Mouse (Mus musculus): Measurements from ENCODE around the gene Crybb3. TPM values are rescaled to one million over a fixed set of nuclear protein-coding genes. Genes with fewer than 3 reads are reported as not detected.

Gene Crybb3
- 1.1 and 1.2 TPM in 2 replicates for polyA plus RNA-seq (2015; fragmentation: Nextera tagmentation; extraction: Ambion mirVana)

DNA sequence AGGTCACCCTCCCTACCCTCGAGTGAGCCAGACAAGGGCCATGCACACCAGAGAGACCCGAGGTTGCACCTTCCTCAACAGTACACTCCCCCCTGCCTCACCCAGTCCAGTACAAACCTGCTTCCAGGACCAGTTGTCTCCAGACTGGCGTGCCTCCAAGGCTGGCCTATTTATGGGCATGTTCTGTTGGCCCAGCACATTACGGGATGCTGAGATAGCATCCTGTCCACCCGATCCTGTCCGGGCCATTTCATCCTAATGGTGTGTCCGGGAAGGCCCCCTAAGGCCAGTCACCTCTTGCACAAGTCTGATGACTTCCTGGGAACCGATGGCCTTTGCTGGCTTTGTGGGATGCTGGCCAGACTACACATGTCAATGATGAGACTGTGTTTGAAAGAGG is at the start of gene Crybb3:
Gene Crybb3, minus strand, starts transcription at position 146 of the 400 bp plus-strand sequence.
- Histone ChIP-seq H3K27ac (no peak within 1 kb of the TSS), H3K27me3 (0 out of 2 replicates have a peak, but pooled peaks cover 11% of the 10 kb centered on the region), H3K4me1 (peaks cover 24% of the 10 kb centered on the region), H3K4me2 (no peak within 1 kb of the TSS), H3K9ac (no peak within 1 kb of the TSS), H3K9me3 (replicated peaks) (no peaks in the 10 kb centered on the region), H3K36me3 (no peaks in the 10 kb centered on the region; the same call in 1 of the 2 replicates), H3K4me3 (replicated peaks) (no peak within 1 kb of the TSS)
- ATAC-seq (replicated peaks; ENCODE audit: low FRiP score): no peak
- WGBS: 73% methylated on average over 8 of the region's 8 CpGs

DNA sequence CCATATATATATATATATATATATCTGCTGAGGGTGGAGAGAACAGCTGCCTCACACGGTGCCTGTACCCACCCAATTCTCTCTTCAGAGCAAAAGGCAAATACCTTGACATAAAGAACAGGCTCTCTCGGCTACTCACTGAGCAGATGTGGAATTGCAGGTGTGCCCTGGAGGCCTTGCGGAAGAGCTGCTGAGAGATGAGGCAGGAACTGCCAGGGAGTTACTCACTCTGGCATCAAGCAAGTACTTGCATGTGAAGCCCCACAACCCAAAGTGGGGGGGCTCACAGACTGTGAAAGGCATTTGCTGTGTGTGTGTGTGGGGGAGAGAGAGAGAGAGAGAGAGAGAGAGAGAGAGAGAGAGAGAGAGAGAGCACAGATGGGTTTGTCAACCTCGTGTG is 47.0 kb upstream of the Crybb3 start:
- peaks cover 59% of the 10 kb centered on the region for H3K4me1 ChIP-seq
- no peak overlapping the region for H3K4me3 ChIP-seq (replicated peaks)
- H3K27ac ChIP-seq: no peak overlapping the region
- H3K36me3 ChIP-seq: no peaks in the 10 kb centered on the region
- H3K9me3 ChIP-seq (replicated peaks): no peaks in the 10 kb centered on the region
- H3K9ac ChIP-seq: no peak overlapping the region
- H3K27me3 ChIP-seq: no peaks in the 10 kb centered on the region
- WGBS: 55% methylated on average over 4 of the region's 4 CpGs
- ATAC-seq (replicated peaks; ENCODE audit: low FRiP score): no peak
- H3K4me2 ChIP-seq: no peak overlapping the region

DNA sequence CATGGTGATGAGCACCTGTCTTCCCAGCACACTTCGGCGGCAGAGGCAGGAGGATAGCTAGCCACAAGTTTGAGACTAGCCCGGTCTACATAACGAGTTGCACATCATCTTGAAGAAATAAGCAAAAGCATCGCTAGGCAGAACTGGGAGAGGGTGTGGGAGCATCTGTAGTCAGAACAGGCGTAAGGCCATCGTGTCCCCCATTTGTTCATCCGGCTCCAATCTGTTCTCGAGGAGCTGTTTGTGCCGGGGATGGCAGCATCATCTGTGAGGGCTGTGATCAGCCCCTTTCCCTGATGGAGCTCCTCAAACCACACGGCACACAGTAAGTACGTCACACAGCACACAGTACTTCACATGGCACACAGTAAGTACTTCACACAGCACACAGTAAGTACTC is 45.1 kb upstream of the Crybb3 start:
- 86% methylated on average over 12 of the region's 12 CpGs for whole genome bisulfite sequencing

DNA sequence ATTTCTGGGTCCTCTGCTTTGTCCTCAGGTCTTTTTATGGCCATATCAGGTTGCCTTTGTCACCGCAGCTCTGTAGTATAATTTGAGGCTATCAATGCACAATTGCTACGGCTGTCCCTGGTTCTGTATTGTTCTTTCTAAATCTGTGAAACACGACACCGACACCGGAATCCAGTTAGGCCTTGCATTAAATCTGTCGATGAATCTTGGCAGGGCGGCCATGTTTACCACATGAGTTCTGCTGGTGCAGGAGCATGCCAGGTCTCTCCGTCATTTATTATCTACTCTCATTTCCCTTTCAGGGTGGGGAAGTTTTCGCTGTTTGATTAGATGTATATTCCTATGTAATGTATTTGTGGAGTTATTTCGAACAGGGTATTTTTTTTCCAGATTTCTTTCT is 42.3 kb upstream of the Crybb3 start:
- H3K9me3 ChIP-seq (replicated peaks): no peaks in the 10 kb centered on the region
- H3K4me2 ChIP-seq: no peak overlapping the region
- no peak for ATAC-seq (replicated peaks; ENCODE audit: low FRiP score)
- H3K4me3 ChIP-seq (replicated peaks): no peak overlapping the region
- WGBS: 45% methylated on average over 10 of the region's 10 CpGs
- H3K27me3 ChIP-seq: no peaks in the 10 kb centered on the region
- H3K4me1 ChIP-seq: peaks cover 84% of the 10 kb centered on the region
- no peaks in the 10 kb centered on the region for H3K36me3 ChIP-seq
- H3K9ac ChIP-seq: no peak overlapping the region
- H3K27ac ChIP-seq: 0 out of 2 replicates have a peak overlapping the region, but pooled peaks have one; percentile 27

More for the DNA sequence above, 45.1 kb upstream of the Crybb3 start:
- Histone ChIP-seq H3K27me3 (no peaks in the 10 kb centered on the region), H3K9ac (no peak overlapping the region), H3K27ac (0 out of 2 replicates have a peak overlapping the region, but pooled peaks have one; percentile 48), H3K4me2 (no peak overlapping the region), H3K4me1 (peaks cover 59% of the 10 kb centered on the region), H3K9me3 (replicated peaks) (no peaks in the 10 kb centered on the region), H3K4me3 (replicated peaks) (no peak overlapping the region), H3K36me3 (no peaks in the 10 kb centered on the region)
- no peak for ATAC-seq (replicated peaks; ENCODE audit: low FRiP score)

DNA sequence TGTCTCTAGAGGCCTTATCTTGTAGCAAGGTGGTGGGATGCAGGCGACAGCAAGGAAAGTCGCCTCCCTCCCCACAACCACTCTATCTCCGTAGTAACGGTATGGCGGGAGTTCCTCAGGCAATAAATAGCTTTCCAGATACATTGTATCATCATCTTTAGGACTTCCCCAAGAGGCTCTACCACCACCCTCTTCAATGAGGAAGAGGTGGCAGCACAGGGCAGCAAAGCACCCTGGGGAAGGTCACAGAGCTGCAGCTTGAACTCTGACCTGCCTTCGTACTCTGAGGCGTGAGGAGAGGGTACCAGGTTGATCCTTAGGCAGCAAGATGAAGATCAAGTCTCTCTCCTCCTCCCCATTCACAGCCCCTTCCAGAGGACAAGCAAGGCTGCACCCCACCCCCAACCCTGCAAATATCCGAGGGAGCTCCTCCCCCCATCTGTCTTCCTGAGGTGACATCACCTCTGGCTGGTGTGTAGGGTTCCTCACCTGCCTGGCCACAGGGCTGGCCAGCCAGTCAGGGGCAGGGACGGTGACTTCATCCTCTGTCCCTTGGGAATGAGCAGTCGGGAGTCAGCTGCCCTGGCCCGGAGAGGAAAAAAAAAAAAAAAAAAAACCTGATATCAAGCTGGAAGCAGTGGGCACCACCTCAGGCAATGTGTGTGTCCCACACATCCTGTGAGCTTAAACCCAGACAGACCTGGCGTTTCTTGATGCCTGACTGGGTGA is 41.1 kb upstream of the Crybb3 start:
- no peak for ATAC-seq (replicated peaks; ENCODE audit: low FRiP score)
- Histone ChIP-seq H3K4me3 (replicated peaks) (no peak overlapping the region), H3K4me1 (peaks cover 78% of the 10 kb centered on the region), H3K9ac (no peak overlapping the region), H3K27me3 (no peaks in the 10 kb centered on the region), H3K4me2 (no peak overlapping the region), H3K27ac (peak overlapping the region; percentile 78; the same call in 1 of the 2 replicates), H3K9me3 (replicated peaks) (no peaks in the 10 kb centered on the region), H3K36me3 (no peaks in the 10 kb centered on the region)
- WGBS: 31% methylated on average over 12 of the region's 12 CpGs

DNA sequence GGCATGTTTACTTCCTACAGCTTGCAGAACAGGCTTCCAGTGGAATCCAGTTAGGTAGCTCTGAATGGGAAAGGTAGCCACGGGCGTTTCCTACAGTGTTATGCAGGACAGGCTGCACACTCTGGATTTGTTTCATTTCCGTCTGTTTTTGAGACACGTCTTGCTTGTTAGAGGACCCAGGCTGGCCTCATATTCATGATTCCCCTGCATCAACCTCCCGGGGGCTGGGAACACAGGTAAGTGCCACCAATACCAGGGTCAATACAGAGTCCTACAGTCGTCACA is 40.1 kb upstream of the Crybb3 start:
- 52% methylated on average over 6 of the region's 6 CpGs for WGBS

DNA sequence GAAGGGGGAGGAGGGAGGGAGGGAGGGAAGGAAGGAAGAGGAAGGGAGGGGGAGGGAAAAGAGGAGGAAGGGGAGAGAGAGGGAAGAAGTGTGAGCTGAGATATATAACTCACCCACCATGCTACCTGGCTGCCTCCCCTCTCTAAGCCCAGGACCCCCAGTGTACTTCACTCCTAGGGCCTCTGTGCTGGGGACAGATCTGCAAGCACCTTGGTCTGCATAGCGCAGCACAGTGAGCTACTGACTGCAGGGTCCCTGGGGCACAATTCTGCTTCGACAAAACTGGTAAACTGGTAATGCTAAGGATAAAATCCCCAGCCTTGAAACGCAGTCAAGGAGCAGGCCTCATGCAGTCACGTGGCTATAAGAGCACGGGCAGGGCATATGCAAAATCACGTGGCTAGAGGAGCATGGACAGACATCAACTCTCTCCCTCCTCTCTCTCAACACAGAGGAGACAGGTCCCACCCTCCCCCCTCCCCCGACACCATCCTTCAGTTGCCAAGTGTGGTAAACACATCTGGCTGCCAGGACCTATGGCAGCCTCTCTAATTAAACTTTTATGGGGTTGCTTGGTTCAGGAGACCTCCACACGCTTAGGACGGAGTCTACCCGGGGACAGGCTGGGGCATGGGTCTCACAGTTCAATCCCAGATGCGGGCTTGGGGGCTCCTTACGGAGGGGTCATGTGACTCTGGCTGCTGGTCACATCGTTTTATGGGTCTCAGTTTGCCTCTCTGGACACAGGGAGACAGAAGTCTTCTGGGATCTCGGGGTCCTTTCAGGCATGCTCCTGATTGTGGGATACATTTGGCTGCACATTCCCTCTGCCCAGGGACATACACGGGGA is 39.6 kb upstream of the Crybb3 start:
- H3K9me3 ChIP-seq (replicated peaks): no peaks in the 10 kb centered on the region
- H3K9ac ChIP-seq: no peak overlapping the region
- no peaks in the 10 kb centered on the region for H3K36me3 ChIP-seq
- peaks cover 77% of the 10 kb centered on the region for H3K4me1 ChIP-seq
- H3K4me3 ChIP-seq (replicated peaks): no peak overlapping the region
- no peaks in the 10 kb centered on the region for H3K27me3 ChIP-seq
- peak overlapping the region; percentile 78 for H3K27ac ChIP-seq
- WGBS: 16% methylated on average over 15 of the region's 15 CpGs
- peak overlapping the region; percentile 21; the same call in 1 of the 2 replicates for H3K4me2 ChIP-seq
- ATAC-seq (replicated peaks; ENCODE audit: low FRiP score): no peak

More for the DNA sequence above, 40.1 kb upstream of the Crybb3 start:
- no peaks in the 10 kb centered on the region for H3K9me3 ChIP-seq (replicated peaks)
- H3K27ac ChIP-seq: peak overlapping the region; percentile 78
- H3K27me3 ChIP-seq: no peaks in the 10 kb centered on the region
- H3K36me3 ChIP-seq: no peaks in the 10 kb centered on the region
- H3K9ac ChIP-seq: no peak overlapping the region
- ATAC-seq (replicated peaks; ENCODE audit: low FRiP score): no peak
- peaks cover 75% of the 10 kb centered on the region for H3K4me1 ChIP-seq
- H3K4me3 ChIP-seq (replicated peaks): no peak overlapping the region
- 0 out of 2 replicates have a peak overlapping the region, but pooled peaks have one; percentile 21 for H3K4me2 ChIP-seq

DNA sequence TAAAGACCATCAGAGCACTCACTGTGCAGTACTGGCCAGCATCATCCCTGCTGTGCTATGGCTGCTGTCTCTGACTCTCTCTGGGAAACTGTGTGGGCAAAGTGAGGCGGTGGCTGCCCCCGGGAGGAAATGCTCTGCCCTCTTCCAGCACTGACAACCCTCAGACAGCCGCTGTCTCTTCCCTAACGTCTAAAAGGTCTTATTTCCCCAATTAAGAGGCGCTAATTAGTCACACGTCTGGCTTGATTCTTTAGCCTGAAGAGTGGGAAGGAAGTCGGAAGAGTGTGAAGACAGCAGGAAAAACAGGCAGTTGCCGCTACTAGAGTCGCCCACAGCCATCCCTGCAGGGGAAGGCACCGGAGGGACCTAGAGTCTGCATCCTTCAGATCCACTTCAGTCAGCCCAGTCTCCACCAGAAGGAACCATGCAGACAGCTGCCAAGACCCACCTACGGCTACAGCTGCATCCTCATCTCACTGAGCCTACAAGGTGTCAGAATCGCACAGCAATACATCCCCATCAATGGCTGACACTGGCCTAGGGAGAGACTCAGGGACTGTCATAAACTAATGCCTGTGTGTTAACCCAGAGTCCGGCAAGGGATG is 38.6 kb upstream of the Crybb3 start:
- WGBS: 37% methylated on average over 13 of the region's 13 CpGs
- no peak for ATAC-seq (replicated peaks; ENCODE audit: low FRiP score)
- H3K4me1 ChIP-seq: peaks cover 84% of the 10 kb centered on the region
- H3K4me3 ChIP-seq (replicated peaks): no peak overlapping the region
- H3K4me2 ChIP-seq: no peak overlapping the region
- H3K36me3 ChIP-seq: no peaks in the 10 kb centered on the region
- no peak overlapping the region for H3K9ac ChIP-seq
- no peaks in the 10 kb centered on the region for H3K27me3 ChIP-seq
- no peaks in the 10 kb centered on the region for H3K9me3 ChIP-seq (replicated peaks)
- peak overlapping the region; percentile 76; the same call in 1 of the 2 replicates for H3K27ac ChIP-seq

DNA sequence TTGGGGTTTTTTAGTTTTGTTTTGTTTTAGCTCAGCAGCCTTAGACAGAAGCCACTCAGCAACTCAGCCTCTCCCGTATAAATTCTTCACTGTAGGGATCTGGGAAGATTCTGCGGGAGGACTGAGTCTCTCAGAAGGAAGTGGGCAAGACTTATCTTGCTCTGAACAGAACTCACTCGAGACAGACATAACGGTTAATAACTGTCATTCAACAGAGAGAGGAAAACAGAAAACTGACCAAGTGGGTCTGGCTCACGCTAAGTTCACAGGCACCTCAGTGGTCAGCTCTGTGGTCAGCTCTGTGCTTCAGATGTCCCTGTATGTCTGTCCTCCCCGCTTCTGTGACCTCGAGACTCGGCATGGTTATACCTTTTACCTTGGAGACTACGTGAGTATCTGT is 37.9 kb upstream of the Crybb3 start:
- no peak overlapping the region for H3K4me2 ChIP-seq
- peak overlapping the region; percentile 76 for H3K27ac ChIP-seq

DNA sequence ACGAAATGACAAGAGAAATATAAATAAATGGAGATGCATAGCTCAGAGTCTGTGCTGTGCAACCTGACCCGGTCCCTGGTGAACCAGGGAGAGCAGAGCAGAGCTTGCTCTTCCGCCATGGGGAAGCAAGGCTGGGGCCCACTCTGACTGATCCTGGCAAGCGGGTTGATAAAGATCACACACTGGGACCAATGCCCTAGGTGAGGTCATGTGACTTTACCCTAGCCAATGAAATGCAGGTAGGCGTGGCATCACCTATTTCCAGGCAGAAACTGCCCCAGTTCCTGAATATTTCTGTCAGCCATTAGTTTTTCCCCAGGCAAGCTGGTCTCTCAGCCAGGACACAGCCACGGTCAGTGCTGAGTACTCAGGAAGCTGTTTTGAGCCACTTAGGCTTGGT is 37.3 kb upstream of the Crybb3 start:
- ATAC-seq (replicated peaks; ENCODE audit: low FRiP score): 0 out of 2 replicates have a peak, but pooled peaks have one; percentile 41
- H3K9ac ChIP-seq: no peak overlapping the region
- peaks cover 85% of the 10 kb centered on the region for H3K4me1 ChIP-seq
- H3K4me2 ChIP-seq: no peak overlapping the region
- no peaks in the 10 kb centered on the region for H3K9me3 ChIP-seq (replicated peaks)
- H3K27ac ChIP-seq: peak overlapping the region; percentile 76
- no peaks in the 10 kb centered on the region for H3K36me3 ChIP-seq
- 30% methylated on average over 6 of the region's 6 CpGs for WGBS
- H3K4me3 ChIP-seq (replicated peaks): no peak overlapping the region
- no peaks in the 10 kb centered on the region for H3K27me3 ChIP-seq

More for the DNA sequence above, 37.9 kb upstream of the Crybb3 start:
- 66% methylated on average over 9 of the region's 9 CpGs for WGBS
- no peak overlapping the region for H3K4me3 ChIP-seq (replicated peaks)
- H3K9me3 ChIP-seq (replicated peaks): no peaks in the 10 kb centered on the region
- no peaks in the 10 kb centered on the region for H3K36me3 ChIP-seq
- no peaks in the 10 kb centered on the region for H3K27me3 ChIP-seq
- H3K9ac ChIP-seq: no peak overlapping the region
- peaks cover 84% of the 10 kb centered on the region for H3K4me1 ChIP-seq
- ATAC-seq (replicated peaks; ENCODE audit: low FRiP score): no peak

DNA sequence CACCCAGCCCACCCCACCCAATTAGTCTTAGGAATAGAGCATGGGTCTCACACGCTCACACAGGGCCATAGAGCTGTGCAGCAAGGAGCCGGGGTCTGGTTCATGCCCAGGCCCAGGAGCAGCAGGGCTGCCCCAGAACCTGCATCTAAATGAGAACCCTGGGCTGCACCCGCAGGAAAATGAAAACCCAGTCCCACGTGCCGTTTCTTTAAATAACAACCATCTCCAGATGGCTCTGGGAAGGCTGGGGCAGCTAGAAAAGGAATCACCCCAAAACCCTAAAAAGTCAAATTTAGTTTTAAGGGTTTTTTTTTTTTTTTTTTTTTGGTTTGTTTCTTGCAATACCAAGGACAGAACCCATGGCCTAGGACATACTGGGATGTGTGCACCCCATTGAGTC is 36.0 kb upstream of the Crybb3 start:
- no peak overlapping the region for H3K4me3 ChIP-seq (replicated peaks)
- no peaks in the 10 kb centered on the region for H3K9me3 ChIP-seq (replicated peaks)
- no peaks in the 10 kb centered on the region for H3K27me3 ChIP-seq
- no peak overlapping the region for H3K4me2 ChIP-seq
- WGBS: 79% methylated on average over 5 of the region's 5 CpGs
- peaks cover 85% of the 10 kb centered on the region for H3K4me1 ChIP-seq
- no peak overlapping the region for H3K9ac ChIP-seq
- ATAC-seq (replicated peaks; ENCODE audit: low FRiP score): no peak
- H3K36me3 ChIP-seq: no peaks in the 10 kb centered on the region
- no peak overlapping the region for H3K27ac ChIP-seq

DNA sequence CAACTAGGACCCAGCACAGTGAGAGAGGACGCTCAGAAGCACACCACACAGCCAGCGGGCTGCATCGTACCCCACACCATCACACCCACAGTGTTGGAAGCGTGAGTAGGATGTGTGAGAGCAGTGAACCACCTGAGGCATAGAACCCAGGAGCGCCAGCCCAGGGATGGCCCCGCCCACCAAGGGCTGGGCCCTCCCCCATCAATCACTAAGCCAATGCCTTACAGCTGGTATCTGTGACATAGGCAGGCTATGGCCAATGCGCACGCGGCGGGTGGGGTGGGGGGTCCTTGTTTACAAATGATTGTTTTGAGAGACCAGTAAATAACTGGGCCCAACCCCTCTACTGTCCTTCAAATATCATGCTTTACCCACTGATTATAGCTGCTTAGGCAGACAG is 34.5 kb upstream of the Crybb3 start:
- WGBS: 59% methylated on average over 10 of the region's 10 CpGs
- no peaks in the 10 kb centered on the region for H3K9me3 ChIP-seq (replicated peaks)
- peaks cover 84% of the 10 kb centered on the region for H3K4me1 ChIP-seq

More for the DNA sequence above, 34.5 kb upstream of the Crybb3 start:
- no peaks in the 10 kb centered on the region for H3K36me3 ChIP-seq
- no peak overlapping the region for H3K4me3 ChIP-seq (replicated peaks)
- ATAC-seq (replicated peaks; ENCODE audit: low FRiP score): no peak
- H3K27ac ChIP-seq: 0 out of 2 replicates have a peak overlapping the region, but pooled peaks have one; percentile 27
- H3K4me2 ChIP-seq: no peak overlapping the region
- no peaks in the 10 kb centered on the region for H3K27me3 ChIP-seq
- H3K9ac ChIP-seq: no peak overlapping the region
